Mouse (Mus musculus) embryonic facial prominence, embryonic 10.5 days (tissue): Measurements from ENCODE around the gene Tmem80. TPM values are rescaled to one million over a fixed set of nuclear protein-coding genes. Genes with fewer than 3 reads are reported as not detected.

ENCODE experiments used
- DNase-seq: peaks from one replicate; pipeline ENCODE4 v3.0.0-alpha.2; 2017; ENCODE audit warnings: low spot score
- H3K27ac ChIP-seq: fragments of 300-500 bp; sonication (generic); replicated peaks from 2 replicates; pipeline ENCODE4 v1.5.1; 2016; ENCODE audit warnings: mild to moderate bottlenecking
- H3K27me3 ChIP-seq: fragments of 300-500 bp; sonication (generic); replicated peaks from 2 replicates; pipeline ENCODE4 v1.6.1; 2016; ENCODE audit warnings: low read depth, mild to moderate bottlenecking; ENCODE audit not compliant: poor library complexity, severe bottlenecking
- H3K36me3 ChIP-seq: fragments of 300-500 bp; sonication (generic); replicated peaks from 2 replicates; pipeline ENCODE4 v1.6.1; 2016; ENCODE audit warnings: mild to moderate bottlenecking, moderate library complexity
- H3K4me1 ChIP-seq: fragments of 300-500 bp; sonication (generic); 2 replicates; pipeline ENCODE4 v1.6.1; 2016
- H3K4me3 ChIP-seq: fragments of 300-500 bp; sonication (generic); 2 replicates; pipeline ENCODE4 v1.5.1; 2016; ENCODE audit warnings: mild to moderate bottlenecking, moderate library complexity
- H3K9me3 ChIP-seq: fragments of 300-500 bp; sonication (generic); 2 replicates; pipeline ENCODE4 v1.6.1; 2016; ENCODE audit warnings: mild to moderate bottlenecking
- WGBS: fragments of 180-500 bp; shearing (Covaris S2); methylation state at CpG from one replicate; pipeline ENCODE4 v1.1.7; 2016; 5-methylcytosine and 5-hydroxymethylcytosine counted together
- polyA plus RNA-seq: library from polyadenylated mRNA; unstranded; fragments of >200 nt; fragmentation: Nextera tagmentation; extraction: Ambion mirVana; gene quantifications from 2 replicates; pipeline ENCODE4 v1.2.1, GENCODE M21; 2016

Tmem80 gene
- polyA plus RNA-seq, 1 experiment from 2014 or later = 49.0 TPM

- Histone ChIP-seq H3K4me1 (peaks cover 27% of the 10 kb centered on the region), H3K9me3 (no peaks in the 10 kb centered on the region), H3K27me3 (no peaks in the 10 kb centered on the region), H3K4me3 (no peak overlapping the region), H3K27ac (no peak overlapping the region), H3K36me3 (peaks cover 41% of the 10 kb centered on the region)
- DNase-seq = no peak
These were observed 3.2 kb downstream of the Tmem80 start for GRCm38 (mm10) chr7:141330706-141331105.

GRCm38 (mm10) chr7:141331990-141332389, 4.5 kb downstream of the Tmem80 start:
- Histone ChIP-seq H3K4me1 (peaks cover 14% of the 10 kb centered on the region), H3K27ac (no peak overlapping the region), H3K36me3 (peaks cover 46% of the 10 kb centered on the region), H3K4me3 (no peak overlapping the region), H3K9me3 (no peaks in the 10 kb centered on the region), H3K27me3 (no peaks in the 10 kb centered on the region)
- DNase-seq = no peak
- WGBS = 82% methylated on average over 6 of the region's 6 CpGs

GRCm38 (mm10) chr7:141335044-141335579, 7.6 kb downstream of the Tmem80 start:
- Histone ChIP-seq H3K4me3 (no peak overlapping the region), H3K9me3 (no peaks in the 10 kb centered on the region), H3K4me1 (peaks cover 31% of the 10 kb centered on the region), H3K27ac (no peak overlapping the region), H3K27me3 (peaks cover 28% of the 10 kb centered on the region), H3K36me3 (peaks cover 46% of the 10 kb centered on the region)
- WGBS = 78% methylated on average over 2 of the region's 2 CpGs
- DNase-seq = no peak

- DNase-seq = no peak
- Histone ChIP-seq H3K27ac (no peak overlapping the region), H3K4me3 (no peak overlapping the region), H3K9me3 (no peaks in the 10 kb centered on the region), H3K27me3 (peaks cover 33% of the 10 kb centered on the region), H3K36me3 (peaks cover 46% of the 10 kb centered on the region), H3K4me1 (peaks cover 36% of the 10 kb centered on the region)
- WGBS = 91% methylated on average over 4 of the region's 4 CpGs
These were observed 8.1 kb downstream of the Tmem80 start for GRCm38 (mm10) chr7:141335682-141336081.

GRCm38 (mm10) chr7:141336296-141336695, 8.8 kb downstream of the Tmem80 start:
- Histone ChIP-seq H3K9me3 (no peaks in the 10 kb centered on the region), H3K36me3 (peaks cover 46% of the 10 kb centered on the region), H3K4me1 (peaks cover 36% of the 10 kb centered on the region), H3K27me3 (peaks cover 38% of the 10 kb centered on the region), H3K27ac (no peak overlapping the region), H3K4me3 (no peak overlapping the region)
- DNase-seq = no peak
- WGBS = 79% methylated on average over 3 of the region's 3 CpGs

GRCm38 (mm10) chr7:141337716-141338416, 10.3 kb downstream of the Tmem80 start:
- peaks cover 45% of the 10 kb centered on the region for H3K27me3 ChIP-seq
- H3K4me3 ChIP-seq = no peak overlapping the region
- H3K36me3 ChIP-seq = peaks cover 34% of the 10 kb centered on the region
- H3K27ac ChIP-seq = no peak overlapping the region; the same call in 1 of the 2 replicates
- H3K4me1 ChIP-seq = peaks cover 38% of the 10 kb centered on the region
- WGBS = 69% methylated on average over 3 of the region's 3 CpGs
- no peak for DNase-seq
- H3K9me3 ChIP-seq = no peaks in the 10 kb centered on the region

GRCm38 (mm10) chr7:141338576-141339131, 11.1 kb downstream of the Tmem80 start, which contains the start of gene Eps8l2:
Gene Eps8l2 (plus strand): TSS chr7:141338880.
- peak within 1 kb of the TSS; percentile 45 for H3K27ac ChIP-seq
- peak within 1 kb of the TSS; percentile 50 for H3K4me3 ChIP-seq
- WGBS = 5% methylated on average over 23 of the region's 23 CpGs
- peak; percentile 62 for DNase-seq
- peaks cover 26% of the 10 kb centered on the region for H3K36me3 ChIP-seq
- H3K9me3 ChIP-seq = no peaks in the 10 kb centered on the region
- peaks cover 41% of the 10 kb centered on the region for H3K4me1 ChIP-seq
- peaks cover 45% of the 10 kb centered on the region for H3K27me3 ChIP-seq

GRCm38 (mm10) chr7:141339215-141339920, 11.8 kb downstream of the Tmem80 start:
- Histone ChIP-seq H3K4me1 (peaks cover 41% of the 10 kb centered on the region), H3K27me3 (peaks cover 45% of the 10 kb centered on the region), H3K27ac (peak overlapping the region; percentile 45; the same call in 1 of the 2 replicates), H3K9me3 (no peaks in the 10 kb centered on the region), H3K4me3 (peak overlapping the region; percentile 50), H3K36me3 (peaks cover 19% of the 10 kb centered on the region)
- DNase-seq = no peak
- WGBS = 37% methylated on average over 20 of the region's 20 CpGs

GRCm38 (mm10) chr7:141340023-141340422, 12.5 kb downstream of the Tmem80 start:
- WGBS = 78% methylated on average over 7 of the region's 7 CpGs
- no peak for DNase-seq
- H3K36me3 ChIP-seq = peaks cover 13% of the 10 kb centered on the region
- peaks cover 45% of the 10 kb centered on the region for H3K27me3 ChIP-seq
- no peak overlapping the region for H3K4me3 ChIP-seq
- no peaks in the 10 kb centered on the region for H3K9me3 ChIP-seq
- H3K27ac ChIP-seq = peak overlapping the region; percentile 49
- H3K4me1 ChIP-seq = peaks cover 41% of the 10 kb centered on the region

GRCm38 (mm10) chr7:141340476-141340875, 12.9 kb downstream of the Tmem80 start:
- peaks cover 45% of the 10 kb centered on the region for H3K27me3 ChIP-seq
- H3K9me3 ChIP-seq = no peaks in the 10 kb centered on the region
- 72% methylated on average over 6 of the region's 6 CpGs for WGBS
- no peak overlapping the region for H3K4me3 ChIP-seq
- H3K36me3 ChIP-seq = peaks cover 10% of the 10 kb centered on the region
- peak overlapping the region; percentile 49 for H3K27ac ChIP-seq
- no peak for DNase-seq
- peaks cover 41% of the 10 kb centered on the region for H3K4me1 ChIP-seq

- WGBS = 77% methylated on average over 10 of the region's 10 CpGs
- H3K4me1 ChIP-seq = peaks cover 41% of the 10 kb centered on the region
- H3K9me3 ChIP-seq = no peaks in the 10 kb centered on the region
- H3K4me3 ChIP-seq = no peak overlapping the region
- no peak for DNase-seq
- H3K36me3 ChIP-seq = no peaks in the 10 kb centered on the region
- H3K27ac ChIP-seq = no peak overlapping the region
- peaks cover 45% of the 10 kb centered on the region for H3K27me3 ChIP-seq
These were observed 14.2 kb downstream of the Tmem80 start for GRCm38 (mm10) chr7:141341689-141342226.

GRCm38 (mm10) chr7:141343230-141343629, 15.7 kb downstream of the Tmem80 start:
- no peak for DNase-seq
- peaks cover 29% of the 10 kb centered on the region for H3K4me1 ChIP-seq
- peaks cover 36% of the 10 kb centered on the region for H3K27me3 ChIP-seq
- H3K4me3 ChIP-seq = no peak overlapping the region
- H3K36me3 ChIP-seq = no peaks in the 10 kb centered on the region
- H3K27ac ChIP-seq = no peak overlapping the region
- no peaks in the 10 kb centered on the region for H3K9me3 ChIP-seq
- 52% methylated on average over 2 of the region's 2 CpGs for WGBS
